Mouse (Mus musculus): ENCODE data around the gene Kifc3.

DNA sequence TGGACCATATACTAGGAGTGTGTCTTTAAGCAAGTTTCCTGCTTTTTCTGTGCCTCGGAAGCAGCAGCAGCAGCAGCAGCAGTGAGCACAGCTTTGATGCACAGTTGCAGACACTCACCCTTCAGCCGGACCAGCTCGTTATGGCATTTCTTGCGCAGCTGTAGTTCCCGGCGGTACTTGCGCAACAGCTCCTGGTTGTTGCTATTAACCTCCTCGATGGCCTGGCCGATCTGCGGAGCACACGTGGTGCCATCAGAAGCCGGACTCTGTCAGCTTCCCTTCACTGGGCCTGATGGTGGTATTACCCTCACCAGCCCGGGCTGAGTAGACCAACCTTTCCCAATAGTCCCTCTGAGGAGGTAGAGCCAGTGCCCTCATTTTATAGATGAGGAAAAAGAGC lies 95.3 kb downstream of the Kifc3 start:
- TF ChIP-seq CTCF (IDR thresholded peaks at IDR 0.05; ENCODE audit: borderline replicate concordance, extremely low read depth, insufficient read depth, insufficient read length) (no peak), POLR2A (IDR thresholded peaks at IDR 0.05; ENCODE audit: borderline replicate concordance, extremely low read depth, insufficient read depth, insufficient read length, poor library complexity, severe bottlenecking) (no peak)
